Mouse (Mus musculus) heart, postnatal 14 days (tissue): Measurements from ENCODE around the gene Eif2s1. TPM values are rescaled to one million over a fixed set of nuclear protein-coding genes. Genes with fewer than 3 reads are reported as not detected.
"Not testable (repeated sequence)": the region's sequence is repeated elsewhere in the genome, so short reads cannot be mapped to it uniquely, and the experiment has no call there.

Experiments used
- DNase-seq, 2 experiments: peaks; one replicate each; pipeline ENCODE4 v3.0.0; 2021 to 2022
- intact Hi-C: fragments of 180-260 bp; cut with DNase I; formaldehyde crosslinking; loops from one replicate; pipeline ENCODE4 v1.15.1; 2025
- total RNA-seq, 2 experiments: library from RNA; stranded (reverse); gene quantifications; 2 replicates each; pipeline ENCODE4 v1.2.3; 2021

Gene Eif2s1
- total RNA-seq, 2 experiments from 2014 or later: 44.3 to 48.7 TPM

GRCm38 (mm10) chr12:78911707-78912417 lies 50.2 kb downstream of the Eif2s1 start:
- DNase-seq: peak; percentile 28 to 41
- intact Hi-C loops: no loop called here

- no peak for DNase-seq
- intact Hi-C loops: no loop called here
Measured at GRCm38 (mm10) chr12:78914458-78914857, 52.8 kb downstream of the Eif2s1 start.

GRCm38 (mm10) chr12:78915561-78915960 lies 53.9 kb downstream of the Eif2s1 start:
- no peak for DNase-seq
- intact Hi-C loops: loop anchor here (5.0 kb wide), 2 partner anchors 72 to 92 kb away; partner anchors contain the start of gene Tmem229b

- no peak for DNase-seq
- intact Hi-C loops: loop anchor here (5.0 kb wide), 2 partner anchors 71 to 91 kb away; partner anchors contain the start of gene Tmem229b
Measured at GRCm38 (mm10) chr12:78916278-78916677, 54.7 kb downstream of the Eif2s1 start.

GRCm38 (mm10) chr12:78918227-78919078 lies 56.8 kb downstream of the Eif2s1 start:
- intact Hi-C loops: loop anchor here (1.0 to 5.0 kb wide), 5 partner anchors 69 to 179 kb away; partner anchors contain the start of gene Tmem229b
- peak; percentile 76 to 86 for DNase-seq

- DNase-seq: peak; percentile 35 to 63
- intact Hi-C loops: loop anchor here (1.0 to 5.0 kb wide), 4 partner anchors 68 to 178 kb away; partner anchors contain the start of gene Tmem229b
Measured at GRCm38 (mm10) chr12:78919079-78919712, 57.6 kb downstream of the Eif2s1 start.

- no peak for DNase-seq
- intact Hi-C loops: no loop called here
Measured at GRCm38 (mm10) chr12:78921421-78921820, 59.8 kb downstream of the Eif2s1 start.

- intact Hi-C loops: no loop called here
- no peak for DNase-seq
Measured at GRCm38 (mm10) chr12:78922058-78922457, 60.4 kb downstream of the Eif2s1 start.

GRCm38 (mm10) chr12:78922977-78923376 lies 61.4 kb downstream of the Eif2s1 start:
- intact Hi-C loops, DNase-seq: not testable (repeated sequence)

- DNase-seq: no peak
- intact Hi-C loops: no loop called here
Measured at GRCm38 (mm10) chr12:78923539-78924189, 62.0 kb downstream of the Eif2s1 start.

GRCm38 (mm10) chr12:78927287-78927686 lies 65.7 kb downstream of the Eif2s1 start:
- intact Hi-C loops: no loop called here

GRCm38 (mm10) chr12:78929900-78930299 lies 68.3 kb downstream of the Eif2s1 start:
- DNase-seq: no peak
- intact Hi-C loops: no loop called here

More at GRCm38 (mm10) chr12:78927287-78927686, 65.7 kb downstream of the Eif2s1 start:
- no peak for DNase-seq

- intact Hi-C loops: no loop called here
- no peak for DNase-seq
Measured at GRCm38 (mm10) chr12:78936494-78936893, 74.9 kb downstream of the Eif2s1 start.

Other genes with a start within 250 kb of the Eif2s1 start
- gene Fam71d, start 170.3 kb upstream of the Eif2s1 start, total RNA-seq: under 1 TPM in 1 of 2 experiments, not detected in 1; 0.27 TPM
- gene Mpp5, start 112.9 kb upstream of the Eif2s1 start, total RNA-seq: 10 to 100 TPM; 15.1 to 15.4 TPM
- gene Atp6v1d, start 181 bp upstream of the Eif2s1 start, total RNA-seq: 10 to 100 TPM; 85.4 to 85.5 TPM
- under 1 TPM; 0.53 to 0.59 TPM for gene Plek2, start 45.1 kb downstream of the Eif2s1 start, total RNA-seq
- gene Tmem229b, start 145.8 kb downstream of the Eif2s1 start, total RNA-seq: 1 to 10 TPM; 3.9 to 4.0 TPM
- gene Plekhh1, start 167.3 kb downstream of the Eif2s1 start, total RNA-seq: 1 to 10 TPM; 5.5 to 5.7 TPM
- gene Pigh, start 227.8 kb downstream of the Eif2s1 start, total RNA-seq: 1 to 10 TPM; 3.5 to 3.8 TPM